Mouse (Mus musculus): ENCODE measurements around the gene Tmem79. TPM values are rescaled to one million over a fixed set of nuclear protein-coding genes. Genes with fewer than 3 reads are reported as not detected.

The Tmem79 gene
- polyA plus RNA-seq, 1 experiment from 2014 or later, result 1.4 TPM

GRCm38 (mm10) chr3:88334029-88334658 lies 1.8 kb downstream of the Tmem79 start:
- H3K4me3 ChIP-seq (ENCODE audit: low read depth, low read length), result 0 out of 2 replicates have a peak overlapping the region, but pooled peaks have one; percentile 92
- H3K9me3 ChIP-seq (ENCODE audit: low read length), result no peaks in the 10 kb centered on the region
- ATAC-seq (no peak), DNase-seq (no peak)
- WGBS (ENCODE audit: insufficient replicate concordance), result 59% methylated on average over 12 of the region's 12 CpGs
- TF ChIP-seq EP300 (IDR thresholded peaks at IDR 0.05; ENCODE audit: low read depth), result no peak
- no peak for TF ChIP-seq CTCF (IDR thresholded peaks at IDR 0.05; ENCODE audit: low read depth)
- peak overlapping the region; percentile 78 for H3K4me2 ChIP-seq (ENCODE audit: low read depth, low read length)
- H3K9ac ChIP-seq (replicated peaks), result peak overlapping the region; percentile 41
- H3K27me3 ChIP-seq (ENCODE audit: insufficient read depth, low read length), result no peaks in the 10 kb centered on the region
- peaks cover 4% of the 10 kb centered on the region; the same call in 1 of the 2 replicates for H3K36me3 ChIP-seq (replicated peaks; ENCODE audit: insufficient read depth, low read length)
- H3K27ac ChIP-seq (ENCODE audit: low read depth), result peak overlapping the region; percentile 34; the same call in 1 of the 2 replicates
- peaks cover 33% of the 10 kb centered on the region for H3K4me1 ChIP-seq (ENCODE audit: insufficient read depth)

GRCm38 (mm10) chr3:88331282-88331681 lies 4.7 kb downstream of the Tmem79 start:
- Histone ChIP-seq H3K9me3 (ENCODE audit: low read length) (no peaks in the 10 kb centered on the region), H3K4me3 (ENCODE audit: low read depth, low read length) (no peak overlapping the region), H3K4me1 (ENCODE audit: insufficient read depth) (peaks cover 17% of the 10 kb centered on the region), H3K9ac (replicated peaks) (no peak overlapping the region), H3K27me3 (ENCODE audit: insufficient read depth, low read length) (no peaks in the 10 kb centered on the region), H3K27ac (ENCODE audit: low read depth) (no peak overlapping the region), H3K36me3 (replicated peaks; ENCODE audit: insufficient read depth, low read length) (peaks cover 13% of the 10 kb centered on the region), H3K4me2 (ENCODE audit: low read depth, low read length) (no peak overlapping the region)
- DNase-seq, result peak; percentile 74
- TF ChIP-seq CTCF (IDR thresholded peaks at IDR 0.05; ENCODE audit: low read depth), result peak; percentile 86
- no peak for TF ChIP-seq EP300 (IDR thresholded peaks at IDR 0.05; ENCODE audit: low read depth)
- no peak for ATAC-seq
- WGBS (ENCODE audit: insufficient replicate concordance), result 7% methylated on average over 2 of the region's 2 CpGs

- TF ChIP-seq EP300 (IDR thresholded peaks at IDR 0.05; ENCODE audit: low read depth) (no peak), CTCF (IDR thresholded peaks at IDR 0.05; ENCODE audit: low read depth) (no peak)
- no peak for ATAC-seq
- Histone ChIP-seq H3K36me3 (replicated peaks; ENCODE audit: insufficient read depth, low read length) (peaks cover 13% of the 10 kb centered on the region), H3K27ac (ENCODE audit: low read depth) (no peak overlapping the region), H3K4me2 (ENCODE audit: low read depth, low read length) (no peak overlapping the region), H3K9me3 (ENCODE audit: low read length) (no peaks in the 10 kb centered on the region), H3K27me3 (ENCODE audit: insufficient read depth, low read length) (no peaks in the 10 kb centered on the region), H3K4me1 (ENCODE audit: insufficient read depth) (peaks cover 12% of the 10 kb centered on the region), H3K9ac (replicated peaks) (no peak overlapping the region), H3K4me3 (ENCODE audit: low read depth, low read length) (no peak overlapping the region)
- WGBS (ENCODE audit: insufficient replicate concordance), result 83% methylated on average over 5 of the region's 5 CpGs
- no peak for DNase-seq
These were observed 7.0 kb downstream of the Tmem79 start for GRCm38 (mm10) chr3:88328956-88329355.

GRCm38 (mm10) chr3:88324951-88325405 lies 11.0 kb downstream of the Tmem79 start, which contains the start of gene Glmp:
Glmp (plus strand) TSS chr3:88325023.
- Histone ChIP-seq H3K9ac (replicated peaks) (peak within 1 kb of the TSS; percentile 90), H3K9me3 (ENCODE audit: low read length) (no peaks in the 10 kb centered on the region)
- ATAC-seq, result peak; percentile 86

GRCm38 (mm10) chr3:88299172-88299571 lies 36.8 kb downstream of the Tmem79 start:
- no peaks in the 10 kb centered on the region for H3K27me3 ChIP-seq (ENCODE audit: insufficient read depth, low read length)
- H3K4me3 ChIP-seq (ENCODE audit: low read depth, low read length), result no peak overlapping the region
- no peak overlapping the region for H3K9ac ChIP-seq (replicated peaks)
- 59% methylated on average over 1 of the region's 1 CpGs for WGBS (ENCODE audit: insufficient replicate concordance)
- DNase-seq (no peak), ATAC-seq (no peak)
- H3K4me2 ChIP-seq (ENCODE audit: low read depth, low read length), result no peak overlapping the region
- no peak for TF ChIP-seq CTCF (IDR thresholded peaks at IDR 0.05; ENCODE audit: low read depth)
- TF ChIP-seq EP300 (IDR thresholded peaks at IDR 0.05; ENCODE audit: low read depth), result no peak
- H3K27ac ChIP-seq (ENCODE audit: low read depth), result no peak overlapping the region
- H3K4me1 ChIP-seq (ENCODE audit: insufficient read depth), result peaks cover 20% of the 10 kb centered on the region
- H3K36me3 ChIP-seq (replicated peaks; ENCODE audit: insufficient read depth, low read length), result peaks cover 42% of the 10 kb centered on the region
- no peaks in the 10 kb centered on the region for H3K9me3 ChIP-seq (ENCODE audit: low read length)

More at GRCm38 (mm10) chr3:88324951-88325405, 11.0 kb downstream of the Tmem79 start, which contains the start of gene Glmp:
- Histone ChIP-seq H3K4me3 (ENCODE audit: low read depth, low read length) (peak within 1 kb of the TSS; percentile 85), H3K27ac (ENCODE audit: low read depth) (peak within 1 kb of the TSS; percentile 58), H3K4me1 (ENCODE audit: insufficient read depth) (peaks cover 11% of the 10 kb centered on the region), H3K36me3 (replicated peaks; ENCODE audit: insufficient read depth, low read length) (peaks cover 38% of the 10 kb centered on the region), H3K27me3 (ENCODE audit: insufficient read depth, low read length) (no peaks in the 10 kb centered on the region), H3K4me2 (ENCODE audit: low read depth, low read length) (peak within 1 kb of the TSS; percentile 85)
- TF ChIP-seq EP300 (IDR thresholded peaks at IDR 0.05; ENCODE audit: low read depth) (no peak), CTCF (IDR thresholded peaks at IDR 0.05; ENCODE audit: low read depth) (no peak)
- 2% methylated on average over 10 of the region's 10 CpGs for WGBS (ENCODE audit: insufficient replicate concordance)
- DNase-seq, result peak; percentile 66

GRCm38 (mm10) chr3:88297321-88297851 lies 38.6 kb downstream of the Tmem79 start:
- no peaks in the 10 kb centered on the region for H3K27me3 ChIP-seq (ENCODE audit: insufficient read depth, low read length)
- no peak for TF ChIP-seq EP300 (IDR thresholded peaks at IDR 0.05; ENCODE audit: low read depth)
- TF ChIP-seq CTCF (IDR thresholded peaks at IDR 0.05; ENCODE audit: low read depth), result no peak
- no peaks in the 10 kb centered on the region for H3K9me3 ChIP-seq (ENCODE audit: low read length)
- H3K4me2 ChIP-seq (ENCODE audit: low read depth, low read length), result peak overlapping the region; percentile 82
- under 1% methylated on average over 30 of the region's 30 CpGs for WGBS (ENCODE audit: insufficient replicate concordance)
- H3K9ac ChIP-seq (replicated peaks), result peak overlapping the region; percentile 78
- ATAC-seq, result peak; percentile 16
- H3K36me3 ChIP-seq (replicated peaks; ENCODE audit: insufficient read depth, low read length), result peaks cover 26% of the 10 kb centered on the region
- peak overlapping the region; percentile 76 for H3K4me3 ChIP-seq (ENCODE audit: low read depth, low read length)
- DNase-seq, result no peak
- H3K4me1 ChIP-seq (ENCODE audit: insufficient read depth), result peaks cover 20% of the 10 kb centered on the region
- H3K27ac ChIP-seq (ENCODE audit: low read depth), result peak overlapping the region; percentile 95

All from liver, postnatal 0 days (tissue).